Mouse (Mus musculus) MEL (cell line): ENCODE data around the gene Pbx3. TPM values are rescaled to one million over a fixed set of nuclear protein-coding genes. Genes with fewer than 3 reads are reported as not detected.

Experiments used
- DNase-seq: peaks from one replicate; pipeline ENCODE4 v3.0.0; 2011; ENCODE audit warnings: low read depth, low spot score
- H3K27ac ChIP-seq: 2 replicates; pipeline ENCODE4 v1.5.1; 2012; ENCODE audit warnings: low read depth, mild to moderate bottlenecking, control low read depth, low read length, moderate library complexity; ENCODE audit not compliant: control insufficient read depth
- H3K27me3 ChIP-seq, 2 experiments: fragments of 150-350 bp in 1 of 2; sonication (generic) in 1 of 2; 2 replicates each; pipeline ENCODE4 v1.6.1; 2012; ENCODE audit warnings: low read length in 2 of 2, mild to moderate bottlenecking in 2 of 2, improper control_type of control experiment in 1 of 2, moderate library complexity in 1 of 2; ENCODE audit not compliant: insufficient read depth in 2 of 2, control insufficient read depth in 1 of 2
- H3K36me3 ChIP-seq, 2 experiments: 2 replicates each; pipeline ENCODE4 v1.6.1; 2012 to 2014; ENCODE audit warnings: low read length in 2 of 2, improper control_type of control experiment in 1 of 2, inconsistent platforms in 1 of 2, mild to moderate bottlenecking in 1 of 2; ENCODE audit not compliant: insufficient read depth in 2 of 2, control insufficient read depth in 1 of 2
- H3K4me1 ChIP-seq, 2 experiments: fragments of 150-350 bp in 1 of 2; sonication (generic) in 1 of 2; 2 replicates each; pipeline ENCODE4 v1.6.1; 2012; ENCODE audit warnings: low read length in 2 of 2, improper control_type of control experiment in 1 of 2, mild to moderate bottlenecking in 1 of 2; ENCODE audit not compliant: insufficient read depth in 2 of 2, control insufficient read depth in 1 of 2
- H3K4me3 ChIP-seq, 2 experiments: fragments of 150-350 bp in 1 of 2; sonication (generic) in 1 of 2; 2 replicates each; pipeline ENCODE4 v1.5.1; 2012; ENCODE audit warnings: low read depth in 2 of 2, low read length in 2 of 2, mild to moderate bottlenecking in 2 of 2, moderate library complexity in 2 of 2, control low read depth in 1 of 2, improper control_type of control experiment in 1 of 2; ENCODE audit not compliant: control insufficient read depth in 1 of 2, insufficient read depth in 1 of 2
- H3K79me2 ChIP-seq: 2 replicates; pipeline ENCODE4 v1.6.1; 2012; ENCODE audit warnings: mild to moderate bottlenecking, low read length, moderate library complexity; ENCODE audit not compliant: control insufficient read depth, poor library complexity, insufficient read depth
- H3K9ac ChIP-seq: 2 replicates; pipeline ENCODE4 v1.6.1; 2012; ENCODE audit warnings: low read depth, mild to moderate bottlenecking, control low read depth, low read length, moderate library complexity; ENCODE audit not compliant: control insufficient read depth, poor library complexity, severe bottlenecking
- H3K9me3 ChIP-seq: fragments of 150-350 bp; sonication (generic); replicated peaks from 2 replicates; pipeline ENCODE4 v1.6.1; 2012; ENCODE audit warnings: mild to moderate bottlenecking, low read length, improper control_type of control experiment, moderate library complexity; ENCODE audit not compliant: insufficient read depth
- BHLHE40 ChIP-seq: IDR thresholded peaks from 2 replicates; pipeline ENCODE4 v1.6.1; 2012; ENCODE audit warnings: low read depth, mild to moderate bottlenecking, inconsistent platforms, low read length, improper control_type of control experiment, borderline replicate concordance
- CHD1 ChIP-seq: IDR thresholded peaks from 2 replicates; pipeline ENCODE4 v1.6.1; 2012; ENCODE audit warnings: low read depth, mild to moderate bottlenecking, inconsistent platforms, low read length, improper control_type of control experiment
- CHD2 ChIP-seq: IDR thresholded peaks from 2 replicates; pipeline ENCODE4 v1.6.1; 2011; ENCODE audit warnings: low read length, improper control_type of control experiment
- E2F4 ChIP-seq: IDR thresholded peaks from 2 replicates; pipeline ENCODE4 v1.6.1; 2011; ENCODE audit warnings: low read depth, low read length, improper control_type of control experiment, borderline replicate concordance
- ELF1 ChIP-seq: IDR thresholded peaks from 2 replicates; pipeline ENCODE4 v1.6.1; 2014; ENCODE audit warnings: low read depth, mild to moderate bottlenecking, inconsistent platforms, low read length, improper control_type of control experiment, moderate library complexity
- GABPA ChIP-seq: IDR thresholded peaks from 2 replicates; pipeline ENCODE4 v1.6.1; 2012; ENCODE audit warnings: low read depth, mild to moderate bottlenecking, inconsistent platforms, low read length, improper control_type of control experiment, moderate library complexity
- HCFC1 ChIP-seq: IDR thresholded peaks from 2 replicates; pipeline ENCODE4 v1.6.1; 2012; ENCODE audit warnings: low read depth, mild to moderate bottlenecking, inconsistent platforms, low read length, improper control_type of control experiment, moderate library complexity
- JUND ChIP-seq: IDR thresholded peaks from 2 replicates; pipeline ENCODE4 v1.6.1; 2011; ENCODE audit warnings: low read depth, mild to moderate bottlenecking, improper control_type of control experiment, low read length
- KAT2A ChIP-seq: conservative IDR thresholded peaks from 2 replicates; pipeline ENCODE4 v1.6.1; 2012; ENCODE audit warnings: low read depth, low read length, improper control_type of control experiment, inconsistent platforms
- MAX ChIP-seq: IDR thresholded peaks from 2 replicates; pipeline ENCODE4 v1.6.1; 2011; ENCODE audit warnings: low read length, improper control_type of control experiment
- MAZ ChIP-seq: IDR thresholded peaks from 2 replicates; pipeline ENCODE4 v1.6.1; 2012; ENCODE audit warnings: low read depth, mild to moderate bottlenecking, inconsistent platforms, low read length, improper control_type of control experiment
- MYB ChIP-seq: IDR thresholded peaks from 2 replicates; pipeline ENCODE4 v1.6.1; 2011; ENCODE audit warnings: mild to moderate bottlenecking, low read depth, low read length, improper control_type of control experiment
- NELFE ChIP-seq: IDR thresholded peaks from 2 replicates; pipeline ENCODE4 v1.6.1; 2011; ENCODE audit warnings: low read depth, low read length, improper control_type of control experiment
- NRF1 ChIP-seq: IDR thresholded peaks from 2 replicates; pipeline ENCODE4 v1.6.1; 2014; ENCODE audit warnings: low read depth, mild to moderate bottlenecking, inconsistent platforms, low read length, improper control_type of control experiment, moderate library complexity; ENCODE audit not compliant: poor library complexity, insufficient read depth, severe bottlenecking
- POLR2A ChIP-seq, 2 experiments: IDR thresholded peaks; 2 replicates each; pipeline ENCODE4 v1.6.1; 2011 to 2012; ENCODE audit warnings: low read length in 2 of 2, mild to moderate bottlenecking in 2 of 2, control low read depth in 1 of 2, improper control_type of control experiment in 1 of 2, low read depth in 1 of 2, moderate library complexity in 1 of 2; ENCODE audit not compliant: control insufficient read depth in 1 of 2, insufficient read depth in 1 of 2, poor library complexity in 1 of 2
- POLR2AphosphoS2 ChIP-seq: IDR thresholded peaks from 2 replicates; pipeline ENCODE4 v1.6.1; 2011; ENCODE audit warnings: low read length, improper control_type of control experiment
- POLR2AphosphoS5 ChIP-seq: IDR thresholded peaks from 2 replicates; pipeline ENCODE4 v1.6.1; 2012; ENCODE audit warnings: low read depth, borderline replicate concordance, mild to moderate bottlenecking, inconsistent platforms, low read length, moderate library complexity, mixed read lengths
- RCOR1 ChIP-seq: IDR thresholded peaks from 2 replicates; pipeline ENCODE4 v1.6.1; 2012; ENCODE audit warnings: low read depth, mild to moderate bottlenecking, inconsistent platforms, low read length, improper control_type of control experiment
- SIN3A ChIP-seq: IDR thresholded peaks from 2 replicates; pipeline ENCODE4 v1.6.1; 2012; ENCODE audit warnings: low read length, improper control_type of control experiment, inconsistent platforms
- USF1 ChIP-seq: IDR thresholded peaks from 2 replicates; pipeline ENCODE4 v1.6.1; 2014; ENCODE audit warnings: low read depth, mild to moderate bottlenecking, inconsistent platforms, low read length, improper control_type of control experiment, moderate library complexity
- polyA plus RNA-seq, 2 experiments: library from polyadenylated mRNA; stranded (reverse) in 1 of 2; unstranded in 1 of 2; fragments of >175 nt in 1 of 2; fragments of >200 nt in 1 of 2; gene quantifications; 2 replicates each; pipeline versions ENCODE4 v1.2.1 to v1.2.4; 2012; ENCODE audit warnings: low replicate concordance in 2 of 2, low read depth in 1 of 2; ENCODE audit not compliant: insufficient read length in 2 of 2, insufficient read depth in 1 of 2, missing spikeins in 1 of 2
- total RNA-seq: library from RNA; depleted of rRNA; stranded (reverse); fragments of 300-350 nt; gene quantifications from 2 replicates; pipeline ENCODE4 v1.2.3, GENCODE M21; 2012

Pbx3 gene
- total and polyA plus RNA-seq, 3 experiments: 10.1 to 22.4 TPM; not detected in 1

DNA sequence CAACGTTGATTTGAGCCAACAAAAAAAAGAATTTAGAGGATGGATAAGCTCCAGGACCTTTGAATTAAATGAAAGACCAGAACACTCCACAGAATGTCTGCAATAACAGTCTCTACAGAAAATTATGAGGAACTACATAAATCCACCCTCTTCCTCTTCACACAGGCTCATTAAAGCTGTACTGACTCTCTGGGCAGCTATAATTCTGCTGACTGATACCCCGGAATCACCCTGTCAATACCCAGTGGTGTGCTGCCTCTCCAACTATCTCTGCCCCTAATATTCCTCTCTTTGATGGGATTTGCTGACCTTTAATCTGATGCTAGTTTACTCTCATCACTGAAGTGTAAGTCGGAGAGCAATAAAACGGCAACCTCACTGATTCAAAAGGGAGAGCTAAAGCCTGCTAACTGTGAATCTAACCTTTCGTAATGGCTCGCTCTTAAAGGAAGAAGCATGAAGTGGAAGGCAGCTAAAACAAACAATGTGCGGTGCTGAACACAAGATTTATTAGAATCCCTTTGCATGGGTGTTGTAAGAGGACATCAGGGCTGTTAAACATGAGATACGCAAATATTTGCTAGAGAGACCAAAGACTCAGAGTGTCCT is 137.4 kb downstream of the Pbx3 start:
- Histone ChIP-seq H3K27ac (no peak overlapping the region), H3K4me1 (no peaks in the 10 kb centered on the region)
- DNase-seq: no peak

DNA sequence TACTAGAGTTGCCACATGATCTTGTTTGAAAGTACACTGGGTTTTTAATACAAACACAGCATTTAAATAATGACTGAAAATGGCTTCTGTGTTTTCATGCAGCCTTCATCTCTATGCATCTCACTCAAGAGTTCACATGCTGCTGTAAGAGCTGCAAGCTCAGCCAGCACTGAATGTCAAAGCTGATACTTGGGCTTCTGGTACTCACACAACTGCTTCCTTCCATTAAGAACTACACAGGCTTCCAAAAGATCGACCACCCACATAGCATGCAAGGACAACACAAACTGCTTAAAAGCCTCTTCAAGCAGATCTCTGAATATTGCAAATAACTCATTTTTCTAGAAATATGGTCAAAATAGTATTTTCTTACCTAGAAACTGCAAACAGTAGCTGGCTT is 138.7 kb downstream of the Pbx3 start:
- Histone ChIP-seq H3K79me2 (no peaks in the 10 kb centered on the region; the same call in 1 of the 2 replicates), H3K36me3 (peaks cover 0 to 2% of the 10 kb centered on the region in 2 experiments; a peak in 1 of 4 replicates), H3K27me3 (no peaks in the 10 kb centered on the region), H3K9ac (no peak overlapping the region)
- no peak for DNase-seq
- TF ChIP-seq SIN3A: no peak
- no peak for TF ChIP-seq JUND
- TF ChIP-seq CHD2: no peak
- TF ChIP-seq MAZ: no peak
- no peak for TF ChIP-seq NRF1
- no peak for TF ChIP-seq HCFC1
- no peak for TF ChIP-seq GABPA
- TF ChIP-seq BHLHE40: no peak
- no peak for TF ChIP-seq POLR2AphosphoS5
- TF ChIP-seq MYB: no peak
- no peak for TF ChIP-seq USF1
- no peak for TF ChIP-seq ELF1
- TF ChIP-seq POLR2A (IDR thresholded peaks at IDR 0.05; ENCODE audit: control insufficient read depth in 1 of 2, insufficient read depth in 1 of 2, low read depth in 1 of 2, low read length in 2 of 2, poor library complexity in 1 of 2): no peak
- TF ChIP-seq E2F4: no peak
- TF ChIP-seq, all 39 proteins: peak for 0
- no peak overlapping the region for H3K27ac ChIP-seq
- H3K9me3 ChIP-seq: no peaks in the 10 kb centered on the region
- no peaks in the 10 kb centered on the region for H3K4me1 ChIP-seq
- H3K4me3 ChIP-seq: no peak overlapping the region

More for the DNA sequence above, 137.4 kb downstream of the Pbx3 start:
- Histone ChIP-seq H3K79me2 (peaks cover 1% of the 10 kb centered on the region; the same call in 1 of the 2 replicates), H3K36me3 (peaks cover 0 to 2% of the 10 kb centered on the region in 2 experiments; a peak in 1 of 4 replicates), H3K9ac (no peak overlapping the region), H3K27me3 (no peaks in the 10 kb centered on the region), H3K4me3 (no peak overlapping the region), H3K9me3 (no peaks in the 10 kb centered on the region)
- TF ChIP-seq NELFE (no peak), POLR2AphosphoS2 (no peak), KAT2A (no peak), RCOR1 (no peak), HCFC1 (no peak), MAX (no peak), MAZ (no peak), CHD1 (no peak), JUND (no peak)
